Mouse (Mus musculus): ENCODE results near the gene Bicdl1. TPM values are rescaled to one million over a fixed set of nuclear protein-coding genes. Genes with fewer than 3 reads are reported as not detected.

The Bicdl1 gene
- polyA plus RNA-seq, 1 experiment from 2014 or later, result 7.1 TPM

DNA sequence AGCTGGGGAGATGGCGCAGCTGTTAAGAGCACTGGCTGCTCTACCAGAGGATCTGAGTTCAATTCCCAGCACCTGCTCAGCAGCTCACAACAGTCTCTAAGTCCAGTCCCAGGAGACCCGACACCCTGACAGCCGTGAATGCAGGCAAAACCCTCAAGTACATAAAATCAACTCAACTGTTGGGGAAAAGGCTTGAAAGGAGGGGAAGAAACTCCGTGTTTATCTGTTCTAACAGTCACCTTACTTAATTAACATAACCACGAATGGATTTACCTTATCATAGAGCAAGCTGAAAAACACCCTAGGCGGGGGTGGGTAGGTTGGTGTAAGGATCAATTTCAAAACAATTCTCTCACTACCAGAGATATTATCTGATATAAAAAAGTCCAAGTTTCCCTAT lies 18.9 kb downstream of the Bicdl1 start:
- no peaks in the 10 kb centered on the region for H3K36me3 ChIP-seq (ENCODE audit: control insufficient read depth, insufficient read depth, low read length)
- H3K27me3 ChIP-seq (ENCODE audit: control insufficient read depth, insufficient read depth, low read length), result no peaks in the 10 kb centered on the region
- no peak overlapping the region for H3K9ac ChIP-seq (ENCODE audit: low read length)
- H3K9me3 ChIP-seq (ENCODE audit: control insufficient read depth, low read length), result no peaks in the 10 kb centered on the region
- H3K4me1 ChIP-seq (ENCODE audit: control insufficient read depth in 2 of 2, insufficient read depth in 2 of 2, low read length in 2 of 2), result no peaks in the 10 kb centered on the region
- H3K4me3 ChIP-seq (ENCODE audit: control insufficient read depth in 1 of 2, insufficient read depth in 1 of 2, low read depth in 1 of 2, low read length in 2 of 2), result no peak overlapping the region
- no peak overlapping the region for H3K27ac ChIP-seq (replicated peaks in 1 of 2; ENCODE audit: control insufficient read depth in 1 of 2, insufficient read depth in 1 of 2, low read depth in 2 of 2, low read length in 2 of 2)
- no peak overlapping the region for H3K4me2 ChIP-seq (ENCODE audit: low read length)
- ATAC-seq (ENCODE audit: insufficient number of reproducible peaks, insufficient read depth, low FRiP score, low read depth), result no peak
- 63% methylated on average over 6 of the region's 6 CpGs for WGBS

DNA sequence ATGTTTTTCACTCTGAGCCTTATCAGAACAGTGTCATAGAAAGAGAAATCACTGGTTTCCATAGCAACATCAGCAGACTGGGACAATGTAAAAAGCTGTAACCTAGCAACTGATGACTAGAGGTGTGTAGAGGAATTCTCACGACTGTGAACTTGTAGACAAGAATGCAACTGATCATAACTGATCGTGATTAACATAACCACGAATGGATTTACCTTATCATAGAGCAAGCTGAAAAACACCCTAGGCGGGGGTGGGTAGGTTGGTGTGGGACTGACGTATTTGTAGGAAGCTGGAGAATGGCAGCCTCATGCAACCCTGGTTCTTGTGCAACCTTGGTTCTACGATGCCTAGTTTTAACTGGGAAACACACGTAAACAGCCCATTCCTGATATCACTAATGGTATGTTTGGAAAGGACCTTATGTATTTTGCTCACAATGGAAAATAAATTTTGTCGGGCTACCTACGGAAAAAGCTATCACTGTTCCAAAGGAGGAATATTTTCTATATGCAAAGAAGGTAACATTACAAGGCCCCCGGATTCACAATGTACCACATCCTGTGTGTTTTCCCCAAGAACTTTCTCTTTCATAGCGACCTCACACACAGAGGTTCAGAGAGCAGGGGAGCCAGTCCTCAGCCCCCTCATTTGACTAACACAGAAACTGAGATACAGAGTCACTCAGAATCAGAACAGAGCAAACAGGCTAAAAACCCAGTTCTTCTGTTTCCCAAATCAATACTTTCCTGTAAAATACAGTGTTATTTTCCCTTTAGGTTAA lies 19.6 kb downstream of the Bicdl1 start:
- no peak for ATAC-seq (ENCODE audit: insufficient number of reproducible peaks, insufficient read depth, low FRiP score, low read depth)
- WGBS, result 70% methylated on average over 11 of the region's 11 CpGs
- H3K9ac ChIP-seq (ENCODE audit: low read length), result no peak overlapping the region

DNA sequence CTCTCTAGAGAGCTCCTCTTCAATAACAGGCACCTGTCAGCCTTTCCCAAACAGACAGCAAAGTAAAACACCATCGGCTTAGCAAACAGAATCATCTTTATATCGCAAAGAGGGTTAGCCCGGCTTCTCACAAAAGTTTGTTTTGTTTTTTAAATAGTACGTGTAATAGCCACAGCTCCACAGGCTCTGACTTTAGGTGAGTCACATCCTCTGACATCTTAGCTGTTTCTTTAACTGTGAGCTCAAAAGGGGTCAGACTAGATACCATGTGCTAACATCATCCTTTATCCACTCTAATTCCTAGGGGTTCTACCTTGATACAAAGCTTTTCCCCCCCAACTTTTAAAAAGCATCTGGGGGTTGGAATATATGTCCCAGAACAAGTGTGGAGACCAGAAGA lies 21.2 kb downstream of the Bicdl1 start:
- WGBS, result 74% methylated on average over 4 of the region's 4 CpGs
- Histone ChIP-seq H3K27me3 (ENCODE audit: control insufficient read depth, insufficient read depth, low read length) (no peaks in the 10 kb centered on the region), H3K27ac (replicated peaks in 1 of 2; ENCODE audit: control insufficient read depth in 1 of 2, insufficient read depth in 1 of 2, low read depth in 2 of 2, low read length in 2 of 2) (no peak overlapping the region), H3K4me3 (ENCODE audit: control insufficient read depth in 1 of 2, insufficient read depth in 1 of 2, low read depth in 1 of 2, low read length in 2 of 2) (no peak overlapping the region), H3K36me3 (ENCODE audit: control insufficient read depth, insufficient read depth, low read length) (no peaks in the 10 kb centered on the region), H3K9me3 (ENCODE audit: control insufficient read depth, low read length) (no peaks in the 10 kb centered on the region), H3K9ac (ENCODE audit: low read length) (no peak overlapping the region), H3K4me1 (ENCODE audit: control insufficient read depth in 2 of 2, insufficient read depth in 2 of 2, low read length in 2 of 2) (no peaks in the 10 kb centered on the region), H3K4me2 (ENCODE audit: low read length) (no peak overlapping the region)
- ATAC-seq (ENCODE audit: insufficient number of reproducible peaks, insufficient read depth, low FRiP score, low read depth), result no peak

More for the DNA sequence above, 19.6 kb downstream of the Bicdl1 start:
- H3K9me3 ChIP-seq (ENCODE audit: control insufficient read depth, low read length), result no peaks in the 10 kb centered on the region
- no peaks in the 10 kb centered on the region for H3K4me1 ChIP-seq (ENCODE audit: control insufficient read depth in 2 of 2, insufficient read depth in 2 of 2, low read length in 2 of 2)
- H3K4me2 ChIP-seq (ENCODE audit: low read length), result no peak overlapping the region
- no peak overlapping the region for H3K4me3 ChIP-seq (ENCODE audit: control insufficient read depth in 1 of 2, insufficient read depth in 1 of 2, low read depth in 1 of 2, low read length in 2 of 2)
- H3K27ac ChIP-seq (replicated peaks in 1 of 2; ENCODE audit: control insufficient read depth in 1 of 2, insufficient read depth in 1 of 2, low read depth in 2 of 2, low read length in 2 of 2), result no peak overlapping the region
- H3K27me3 ChIP-seq (ENCODE audit: control insufficient read depth, insufficient read depth, low read length), result no peaks in the 10 kb centered on the region
- no peaks in the 10 kb centered on the region for H3K36me3 ChIP-seq (ENCODE audit: control insufficient read depth, insufficient read depth, low read length)

DNA sequence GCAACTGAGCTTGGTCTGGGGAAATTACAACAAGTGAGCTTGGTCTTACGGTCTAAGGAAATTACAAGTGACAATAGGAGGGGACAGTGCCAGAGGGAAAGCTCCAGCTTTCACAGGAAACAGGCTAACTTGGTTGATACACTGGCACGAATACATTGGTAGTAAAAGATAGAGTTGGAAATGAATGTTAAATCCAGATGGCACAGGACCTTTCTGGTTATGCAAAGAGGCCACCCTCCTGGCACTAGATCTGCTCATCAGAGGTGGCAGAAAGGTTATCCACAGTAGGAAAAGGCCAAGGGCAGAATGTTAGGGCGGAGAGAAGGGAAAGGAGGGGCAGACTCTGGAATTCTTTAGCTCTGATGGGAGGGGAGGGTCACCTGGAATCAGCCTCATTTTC lies 22.5 kb downstream of the Bicdl1 start:
- H3K9me3 ChIP-seq (ENCODE audit: control insufficient read depth, low read length), result no peaks in the 10 kb centered on the region
- no peaks in the 10 kb centered on the region for H3K4me1 ChIP-seq (ENCODE audit: control insufficient read depth in 2 of 2, insufficient read depth in 2 of 2, low read length in 2 of 2)
- H3K4me3 ChIP-seq (ENCODE audit: control insufficient read depth in 1 of 2, insufficient read depth in 1 of 2, low read depth in 1 of 2, low read length in 2 of 2), result no peak overlapping the region
- WGBS, result 50% methylated on average over 3 of the region's 3 CpGs
- no peak for ATAC-seq (ENCODE audit: insufficient number of reproducible peaks, insufficient read depth, low FRiP score, low read depth)
- no peak overlapping the region for H3K4me2 ChIP-seq (ENCODE audit: low read length)
- no peak overlapping the region for H3K9ac ChIP-seq (ENCODE audit: low read length)
- H3K27ac ChIP-seq (replicated peaks in 1 of 2; ENCODE audit: control insufficient read depth in 1 of 2, insufficient read depth in 1 of 2, low read depth in 2 of 2, low read length in 2 of 2), result no peak overlapping the region
- no peaks in the 10 kb centered on the region for H3K27me3 ChIP-seq (ENCODE audit: control insufficient read depth, insufficient read depth, low read length)
- H3K36me3 ChIP-seq (ENCODE audit: control insufficient read depth, insufficient read depth, low read length), result no peaks in the 10 kb centered on the region

DNA sequence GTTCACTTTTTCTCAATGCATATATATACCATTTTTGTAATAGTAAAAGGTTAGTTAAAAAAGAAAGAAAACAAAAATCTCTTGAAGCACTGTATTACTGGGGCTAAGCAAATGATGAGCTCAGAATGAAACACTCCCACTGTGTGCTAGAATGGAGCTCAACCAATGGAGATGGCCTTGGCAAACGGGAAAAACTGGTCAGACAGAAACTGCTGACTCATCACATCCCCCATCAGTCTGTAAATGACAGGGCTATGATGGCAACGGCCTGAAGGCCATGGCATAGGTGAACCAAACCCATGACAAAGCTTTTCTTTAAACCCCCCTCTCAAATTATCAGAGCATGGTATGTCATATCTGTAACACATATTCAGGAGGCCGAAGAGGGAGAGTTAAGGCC lies 29.4 kb downstream of the Bicdl1 start:
- WGBS, result 66% methylated on average over 3 of the region's 3 CpGs

DNA sequence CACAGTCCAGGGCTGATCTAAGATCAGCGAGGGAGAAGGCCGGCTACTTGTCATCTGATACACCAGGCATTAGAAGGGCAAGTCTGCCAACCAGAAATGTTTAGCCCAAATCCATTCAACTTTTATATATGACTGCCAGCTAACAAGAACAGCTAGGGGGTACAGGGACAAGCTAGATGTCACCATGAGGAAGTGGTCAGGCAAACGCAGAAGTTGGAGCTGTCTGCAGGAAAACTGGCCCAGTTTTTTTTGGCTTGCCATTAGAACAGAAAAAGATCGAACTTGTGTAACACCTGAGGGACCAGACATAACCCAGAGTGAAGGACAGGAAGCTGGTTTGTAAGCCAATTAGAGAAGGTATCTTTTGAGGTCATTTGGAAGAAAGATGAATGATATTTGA lies 30.2 kb downstream of the Bicdl1 start:
- H3K4me1 ChIP-seq (ENCODE audit: control insufficient read depth in 2 of 2, insufficient read depth in 2 of 2, low read length in 2 of 2), result no peaks in the 10 kb centered on the region
- H3K9ac ChIP-seq (ENCODE audit: low read length), result no peak overlapping the region
- no peaks in the 10 kb centered on the region for H3K9me3 ChIP-seq (ENCODE audit: control insufficient read depth, low read length)
- H3K27ac ChIP-seq (replicated peaks in 1 of 2; ENCODE audit: control insufficient read depth in 1 of 2, insufficient read depth in 1 of 2, low read depth in 2 of 2, low read length in 2 of 2), result no peak overlapping the region
- 76% methylated on average over 4 of the region's 4 CpGs for WGBS
- no peaks in the 10 kb centered on the region for H3K36me3 ChIP-seq (ENCODE audit: control insufficient read depth, insufficient read depth, low read length)
- H3K4me2 ChIP-seq (ENCODE audit: low read length), result no peak overlapping the region
- no peak for ATAC-seq (ENCODE audit: insufficient number of reproducible peaks, insufficient read depth, low FRiP score, low read depth)
- H3K4me3 ChIP-seq (ENCODE audit: control insufficient read depth in 1 of 2, insufficient read depth in 1 of 2, low read depth in 1 of 2, low read length in 2 of 2), result no peak overlapping the region
- no peaks in the 10 kb centered on the region; the same call in 1 of the 2 replicates for H3K27me3 ChIP-seq (ENCODE audit: control insufficient read depth, insufficient read depth, low read length)

More for the DNA sequence above, 29.4 kb downstream of the Bicdl1 start:
- Histone ChIP-seq H3K9ac (ENCODE audit: low read length) (no peak overlapping the region), H3K27me3 (ENCODE audit: control insufficient read depth, insufficient read depth, low read length) (no peaks in the 10 kb centered on the region), H3K27ac (replicated peaks in 1 of 2; ENCODE audit: control insufficient read depth in 1 of 2, insufficient read depth in 1 of 2, low read depth in 2 of 2, low read length in 2 of 2) (no peak overlapping the region), H3K4me1 (ENCODE audit: control insufficient read depth in 2 of 2, insufficient read depth in 2 of 2, low read length in 2 of 2) (no peaks in the 10 kb centered on the region), H3K36me3 (ENCODE audit: control insufficient read depth, insufficient read depth, low read length) (no peaks in the 10 kb centered on the region), H3K9me3 (ENCODE audit: control insufficient read depth, low read length) (no peaks in the 10 kb centered on the region), H3K4me2 (ENCODE audit: low read length) (no peak overlapping the region), H3K4me3 (ENCODE audit: control insufficient read depth in 1 of 2, insufficient read depth in 1 of 2, low read depth in 1 of 2, low read length in 2 of 2) (no peak overlapping the region)
- ATAC-seq (ENCODE audit: insufficient number of reproducible peaks, insufficient read depth, low FRiP score, low read depth), result no peak

DNA sequence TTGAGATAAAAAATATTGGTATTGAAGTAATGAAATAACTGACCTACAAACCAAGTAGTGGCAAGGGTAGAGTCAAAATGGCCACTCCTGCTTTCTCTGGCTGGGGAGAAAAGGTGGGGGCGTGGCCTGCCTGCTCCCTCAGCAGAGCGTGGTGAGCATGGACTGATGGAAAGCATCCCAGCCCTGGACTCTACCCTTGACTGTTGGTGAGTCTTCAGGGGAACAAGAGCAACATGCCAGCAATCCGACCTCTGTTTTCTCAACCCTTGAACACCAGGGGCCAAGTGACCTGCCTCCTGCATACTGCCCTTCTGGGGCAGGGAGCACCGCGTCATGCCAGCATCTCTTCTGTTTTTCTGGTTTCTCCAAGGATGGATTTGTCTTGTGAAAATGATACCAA lies 34.6 kb downstream of the Bicdl1 start:
- H3K27me3 ChIP-seq (ENCODE audit: control insufficient read depth, insufficient read depth, low read length), result no peaks in the 10 kb centered on the region; the same call in 1 of the 2 replicates
- H3K9me3 ChIP-seq (ENCODE audit: control insufficient read depth, low read length), result no peaks in the 10 kb centered on the region
- H3K4me1 ChIP-seq (ENCODE audit: control insufficient read depth in 2 of 2, insufficient read depth in 2 of 2, low read length in 2 of 2), result no peaks in the 10 kb centered on the region
- H3K4me2 ChIP-seq (ENCODE audit: low read length), result no peak overlapping the region
- WGBS, result 78% methylated on average over 5 of the region's 5 CpGs
- H3K36me3 ChIP-seq (ENCODE audit: control insufficient read depth, insufficient read depth, low read length), result no peaks in the 10 kb centered on the region
- no peak overlapping the region for H3K27ac ChIP-seq (replicated peaks in 1 of 2; ENCODE audit: control insufficient read depth in 1 of 2, insufficient read depth in 1 of 2, low read depth in 2 of 2, low read length in 2 of 2)
- ATAC-seq (ENCODE audit: insufficient number of reproducible peaks, insufficient read depth, low FRiP score, low read depth), result no peak
- no peak overlapping the region for H3K4me3 ChIP-seq (ENCODE audit: control insufficient read depth in 1 of 2, insufficient read depth in 1 of 2, low read depth in 1 of 2, low read length in 2 of 2)
- H3K9ac ChIP-seq (ENCODE audit: low read length), result no peak overlapping the region
